Mouse (Mus musculus) lung, postnatal 25 days (tissue): ENCODE measurements around the gene Grin2c.
A peak's percentile ranks its signal among the peaks of the same experiment; 100 is the strongest.

Experiments
- DNase-seq: peaks from one replicate; pipeline ENCODE4 v3.0.0; 2022; ENCODE audit warnings: low spot score

The Grin2c gene

DNA sequence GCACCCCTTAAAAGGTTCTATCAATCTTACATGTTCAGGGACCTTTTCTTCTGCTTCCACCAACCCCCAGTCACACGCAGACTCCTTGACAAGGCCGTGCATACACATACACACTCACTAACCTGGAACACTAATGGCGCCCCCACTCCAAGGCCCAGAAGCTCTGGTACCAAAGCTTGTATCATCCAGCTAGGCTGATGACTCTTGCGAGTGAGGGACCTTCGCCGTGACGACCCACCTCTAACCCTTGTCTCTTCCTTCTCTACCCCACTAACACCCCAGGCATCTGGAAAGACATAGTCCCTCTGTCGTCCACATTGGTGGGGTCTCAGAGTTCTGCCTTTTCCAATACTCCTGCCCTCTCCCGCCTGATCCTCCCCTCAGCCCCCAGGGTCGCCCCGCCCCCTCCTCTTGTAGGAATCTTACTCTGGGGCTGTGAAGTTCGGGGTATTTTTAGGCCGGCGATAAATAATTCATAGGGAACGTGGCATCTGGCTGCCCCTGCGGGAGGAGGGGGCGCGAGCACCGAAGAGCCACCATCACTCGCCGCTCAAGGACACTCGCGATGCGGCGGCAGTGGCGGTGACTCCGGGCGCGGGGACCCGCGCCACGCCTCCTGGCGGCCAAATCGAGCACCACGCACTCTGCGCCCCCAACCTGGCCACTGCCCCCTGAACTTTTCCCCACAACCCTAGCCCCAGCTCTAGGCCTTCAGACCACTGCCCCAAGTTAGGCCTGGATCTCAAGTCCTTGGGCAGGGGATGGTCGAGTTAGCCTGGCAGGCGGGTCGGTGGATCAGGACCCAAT is 2.0 kb downstream of the Grin2c start:
- no peak for DNase-seq

GRCm38 (mm10) chr11:115264136-115264861 is 2.7 kb downstream of the Grin2c start:
- no peak for DNase-seq

- DNase-seq = no peak
These were observed 4.1 kb downstream of the Grin2c start for GRCm38 (mm10) chr11:115262954-115263353.

- no peak for DNase-seq
These were observed 7.9 kb downstream of the Grin2c start for GRCm38 (mm10) chr11:115259134-115259533.

GRCm38 (mm10) chr11:115257775-115258510 is 9.1 kb downstream of the Grin2c start:
- no peak for DNase-seq

DNA sequence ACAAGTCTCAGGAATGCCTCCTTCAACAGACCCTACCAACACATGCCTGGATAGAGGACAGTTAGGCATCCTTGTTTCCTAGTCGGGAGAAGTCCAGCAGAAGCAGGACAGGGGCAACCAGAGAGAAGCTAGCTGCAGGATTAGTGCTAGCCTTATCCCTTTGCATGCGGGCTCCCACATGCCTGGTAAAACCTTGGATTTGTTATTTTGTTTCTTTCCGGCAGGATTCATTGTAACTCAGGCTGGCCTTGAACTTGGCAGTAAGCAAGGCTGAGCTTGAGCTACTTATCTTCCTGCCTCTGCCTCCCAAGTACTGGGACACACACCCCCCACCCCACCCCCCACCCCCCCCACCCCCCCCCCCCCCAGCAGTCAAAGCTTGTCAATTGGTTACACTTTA is 15.8 kb downstream of the Grin2c start:
- DNase-seq = no peak

DNA sequence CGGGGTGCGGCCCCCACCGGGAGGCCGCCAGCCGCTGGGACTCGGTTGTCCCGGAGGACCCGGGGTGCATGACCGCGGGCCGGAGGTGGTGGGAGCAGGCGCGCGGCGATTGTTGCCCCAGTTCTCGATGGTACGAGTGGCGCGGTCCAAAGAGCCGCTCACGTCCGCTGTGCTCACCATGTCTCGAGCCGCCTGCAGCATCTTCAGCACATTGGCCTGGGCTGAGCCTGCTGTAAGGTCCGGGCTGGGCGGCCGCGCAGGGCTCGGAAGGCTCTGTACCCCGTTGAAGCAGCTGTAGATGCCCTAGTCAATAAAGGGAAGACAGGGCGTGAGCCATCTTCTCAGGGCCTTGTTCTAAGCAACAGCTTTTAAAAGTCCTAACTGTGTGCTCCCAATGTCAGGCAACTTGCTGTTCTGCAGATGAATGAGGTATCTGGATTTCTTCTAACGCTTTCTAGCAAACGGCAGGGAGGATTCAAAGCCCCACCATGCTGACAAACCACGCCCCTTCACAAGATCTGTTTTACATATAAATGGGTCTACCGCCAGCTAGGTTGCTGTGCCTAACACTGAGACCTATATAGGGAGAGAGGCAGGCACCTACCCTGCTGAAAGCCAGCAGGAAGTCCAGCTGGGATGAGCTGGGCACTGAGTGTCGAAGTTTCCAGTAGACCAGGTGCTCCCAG is 16.5 kb downstream of the Grin2c start:
- no peak for DNase-seq

DNA sequence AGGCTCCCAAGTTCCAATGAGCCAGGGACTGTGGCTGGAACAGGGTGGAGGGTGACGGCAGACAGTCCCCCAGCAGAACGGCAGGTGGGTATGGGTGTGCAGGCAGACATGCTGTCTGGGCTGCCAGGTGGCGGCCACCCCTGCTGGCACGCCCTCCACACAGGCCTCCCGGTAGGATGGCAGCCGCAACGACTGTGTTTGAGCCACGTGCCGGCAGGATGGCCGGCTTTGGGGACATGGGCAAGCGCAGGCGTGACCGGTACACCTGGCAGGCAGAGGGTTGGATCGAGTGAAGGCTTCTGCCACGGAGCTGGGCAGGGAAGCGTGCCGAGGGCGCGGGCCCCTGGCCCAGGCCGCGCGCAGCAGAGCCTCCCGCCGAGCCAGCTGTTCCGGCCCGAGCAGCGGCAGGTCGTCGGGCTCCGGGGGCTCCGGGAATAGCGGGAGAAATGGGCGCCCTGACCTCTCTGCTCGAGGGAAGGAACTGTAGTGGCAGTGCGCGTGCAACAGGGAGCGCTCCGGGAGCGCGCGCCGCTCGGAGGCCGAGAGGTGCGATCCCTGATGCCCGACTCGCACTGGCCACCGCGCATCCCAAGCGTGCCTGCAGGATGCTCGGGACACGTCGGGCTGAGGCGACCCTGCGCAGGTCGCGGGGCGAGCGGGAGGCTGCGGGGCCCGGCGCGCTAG is 17.2 kb downstream of the Grin2c start:
- DNase-seq = no peak

- DNase-seq = no peak
These were observed 19.1 kb downstream of the Grin2c start for GRCm38 (mm10) chr11:115247945-115248344.

DNA sequence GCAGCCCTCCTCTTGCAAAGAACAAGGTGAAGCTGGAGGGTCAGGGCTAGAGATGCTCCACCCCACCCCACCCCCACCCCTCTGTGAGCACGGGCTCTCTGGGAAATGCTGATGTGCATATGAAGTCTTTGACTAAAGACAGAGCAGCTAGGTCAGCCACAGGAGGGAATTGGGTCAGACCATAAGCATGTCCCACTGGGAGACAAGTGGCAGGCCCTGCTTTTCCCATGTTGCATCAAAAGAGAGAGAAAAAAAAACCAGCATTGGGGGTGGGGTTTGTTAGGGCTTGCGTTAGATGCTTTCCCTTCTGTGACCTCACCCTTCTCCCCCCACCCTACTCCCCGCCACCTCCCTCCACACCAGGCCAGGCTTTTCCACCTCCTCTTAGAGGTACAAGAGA is 19.8 kb downstream of the Grin2c start:
- no peak for DNase-seq

DNA sequence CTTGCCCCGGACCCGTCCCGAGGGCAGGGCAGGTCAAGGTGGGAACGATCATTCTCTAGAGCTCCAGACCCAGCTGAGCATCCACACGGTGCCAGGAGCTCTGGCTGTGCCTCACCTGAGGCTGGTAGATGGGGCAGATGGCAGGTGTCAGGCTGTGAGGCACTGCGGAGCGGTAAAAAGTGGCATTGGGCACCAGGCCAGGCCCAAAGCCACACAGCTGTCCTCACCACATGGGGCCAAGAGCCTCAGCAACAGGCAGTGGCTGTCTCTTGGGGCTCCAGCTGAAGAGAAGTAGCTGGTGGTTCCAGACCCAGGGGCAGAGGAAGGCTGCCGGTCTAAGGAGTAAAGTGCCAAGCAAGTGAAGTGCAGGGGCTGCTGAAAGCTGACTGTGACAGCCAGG is 20.7 kb downstream of the Grin2c start:
- no peak for DNase-seq

DNA sequence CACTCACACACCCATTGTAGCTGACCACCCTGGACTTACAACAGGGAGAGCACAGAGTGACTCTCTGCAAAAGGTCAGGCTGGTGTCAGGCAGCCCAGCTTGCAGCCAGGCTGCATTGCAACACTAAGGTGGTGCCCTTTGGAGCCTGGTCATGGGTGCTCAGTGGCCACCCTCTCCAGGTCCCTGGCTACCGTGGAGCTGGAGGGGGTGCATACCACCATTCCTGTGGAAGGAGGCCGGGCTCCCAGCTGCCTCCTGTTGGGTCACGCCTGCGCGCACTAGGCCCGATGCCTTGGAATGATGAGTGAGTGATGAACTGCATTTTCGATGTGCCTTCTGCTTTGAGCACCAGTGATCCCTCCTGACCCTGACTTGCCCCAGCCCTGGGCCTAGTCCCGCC is 22.2 kb downstream of the Grin2c start:
- peak; percentile 45 for DNase-seq

DNA sequence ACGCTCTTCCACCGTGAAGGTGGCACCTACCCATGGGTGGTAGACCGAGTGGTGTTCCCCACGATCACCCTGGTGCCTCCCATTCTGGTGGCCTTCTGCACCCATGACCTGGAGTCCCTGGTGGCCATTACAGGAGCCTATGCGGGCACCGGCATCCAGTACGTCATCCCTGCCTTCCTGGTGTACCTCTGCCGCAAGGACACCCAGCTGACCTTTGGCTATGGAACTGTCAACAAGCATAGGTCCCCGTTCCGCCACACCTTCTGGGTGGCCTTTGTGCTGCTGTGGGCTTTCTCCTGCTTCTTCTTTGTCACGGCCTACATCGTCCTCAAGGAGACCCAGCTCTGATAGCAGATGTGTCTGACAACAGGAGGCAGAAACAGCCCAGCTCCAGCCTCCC is 23.3 kb downstream of the Grin2c start:
- DNase-seq = no peak

DNA sequence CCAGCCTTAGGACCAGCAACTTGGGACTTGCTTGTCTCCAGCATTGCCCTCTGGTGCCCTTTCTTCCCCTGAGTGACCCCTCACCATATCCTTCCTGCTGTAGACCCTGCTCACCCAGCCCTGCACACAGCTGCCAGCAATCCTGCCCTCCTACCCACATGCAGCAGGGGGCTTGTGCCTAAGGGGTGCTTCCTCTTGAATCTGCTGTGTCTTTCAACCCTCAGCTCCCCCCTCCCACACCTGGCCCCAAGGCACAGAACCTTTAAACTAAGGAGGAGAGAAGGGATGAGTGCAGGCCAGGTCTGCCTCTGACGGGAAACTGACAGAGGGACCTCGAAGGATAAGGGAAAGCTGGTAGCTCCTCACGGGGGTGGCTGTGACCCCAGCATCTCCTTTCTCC is 24.3 kb downstream of the Grin2c start:
- no peak for DNase-seq

DNA sequence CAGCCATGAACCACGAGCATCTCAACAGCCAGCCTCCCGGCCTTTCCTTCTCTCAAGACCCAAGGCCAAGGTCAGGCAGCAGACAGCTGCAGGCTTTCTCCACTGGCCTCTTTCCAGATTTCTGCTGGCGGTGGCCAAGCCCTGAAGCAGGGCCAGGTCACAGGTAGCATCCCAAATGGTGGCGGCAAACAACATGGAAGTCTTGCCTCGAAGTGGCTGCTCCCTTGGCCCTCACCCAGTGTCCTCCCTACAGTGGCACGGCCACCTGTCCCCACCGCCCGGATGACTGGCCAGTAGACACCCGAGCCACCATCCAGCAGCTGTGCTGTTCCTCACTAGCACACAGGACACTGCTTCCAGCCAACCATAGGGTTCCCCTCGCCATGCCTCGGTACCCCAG is 25.6 kb downstream of the Grin2c start:
- no peak for DNase-seq

DNA sequence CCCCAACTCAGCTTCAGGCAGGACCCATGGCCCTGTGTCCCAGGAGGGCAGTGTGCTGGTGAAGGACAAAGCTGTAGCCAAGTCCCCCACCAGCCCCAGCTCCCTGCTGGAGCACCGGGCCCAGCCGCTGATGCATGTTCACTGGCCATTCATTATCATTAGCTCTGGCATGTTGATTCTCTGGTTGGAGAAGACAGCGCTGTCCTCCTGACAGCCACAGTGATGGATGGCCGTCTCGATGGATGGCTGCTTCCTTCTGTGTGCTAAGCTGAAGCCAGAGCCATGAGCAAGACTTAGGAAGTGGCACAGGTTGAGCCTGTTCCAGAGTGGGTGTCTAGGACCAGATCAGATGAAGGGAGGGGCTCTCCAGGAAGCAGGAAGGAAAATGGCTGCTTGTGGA is 30.5 kb downstream of the Grin2c start:
- DNase-seq = no peak

DNA sequence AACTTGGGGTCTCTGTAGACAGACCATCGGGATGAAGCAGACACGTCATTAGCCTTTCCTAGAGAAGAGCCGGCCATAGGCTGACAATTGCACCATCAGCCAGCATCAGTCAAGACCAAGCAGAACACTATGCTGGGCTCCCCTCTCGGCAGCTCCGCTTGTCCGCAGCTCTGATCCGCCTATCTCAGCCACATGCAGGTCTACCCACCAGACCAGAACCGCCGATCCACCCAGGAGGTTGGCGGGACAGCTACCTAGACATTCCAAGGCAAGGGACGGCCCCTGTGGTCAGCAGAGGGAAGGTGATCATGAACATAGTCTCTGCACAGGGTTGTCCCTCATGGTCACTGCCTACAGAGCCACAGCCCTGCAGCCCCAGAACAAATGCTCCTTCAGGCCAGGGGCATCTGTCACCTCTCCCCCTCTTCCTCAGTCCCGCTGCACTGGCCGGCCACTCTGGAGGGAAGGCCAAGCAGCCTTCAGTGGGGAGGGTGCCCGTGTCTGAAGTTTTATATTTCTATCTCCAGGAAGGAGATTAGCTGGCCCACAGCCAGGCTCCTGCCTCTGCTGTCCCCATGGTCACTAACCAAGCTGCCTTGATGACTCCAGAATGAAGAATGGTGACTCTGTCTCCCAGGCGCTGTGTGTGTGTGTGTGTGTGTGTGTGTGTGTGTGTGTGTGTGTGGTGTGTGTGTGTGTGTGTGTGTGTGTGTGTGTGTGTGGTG is 32.6 kb downstream of the Grin2c start:
- no peak for DNase-seq

- no peak for DNase-seq
These were observed 33.3 kb downstream of the Grin2c start for GRCm38 (mm10) chr11:115233526-115234290.

GRCm38 (mm10) chr11:115232889-115233288 is 34.2 kb downstream of the Grin2c start:
- no peak for DNase-seq

GRCm38 (mm10) chr11:115231924-115232323 is 35.1 kb downstream of the Grin2c start:
- no peak for DNase-seq
